Mouse (Mus musculus) embryonic facial prominence, embryonic 13.5 days (tissue): ENCODE results near the gene Zmynd8. TPM values are rescaled to one million over a fixed set of nuclear protein-coding genes. Genes with fewer than 3 reads are reported as not detected.

Experiments used
- ATAC-seq: fragments of 200-750 bp; cut with Nextera tagmentation; 2 replicates; pipeline ENCODE4 v1.8.0; 2017; ENCODE audit warnings: low read depth; ENCODE audit not compliant: insufficient number of reproducible peaks, insufficient read depth, low FRiP score, low TSS enrichment
- H3K27ac ChIP-seq: fragments of 300-500 bp; sonication (generic); 2 replicates; pipeline ENCODE4 v1.5.1; 2015; ENCODE audit warnings: moderate library complexity, mild to moderate bottlenecking, inconsistent platforms
- H3K27me3 ChIP-seq: fragments of 300-500 bp; sonication (generic); 2 replicates; pipeline ENCODE4 v1.6.1; 2015; ENCODE audit warnings: mild to moderate bottlenecking, inconsistent platforms
- H3K36me3 ChIP-seq: fragments of 300-500 bp; sonication (generic); 2 replicates; pipeline ENCODE4 v1.6.1; 2015; ENCODE audit warnings: mild to moderate bottlenecking, inconsistent platforms
- H3K4me1 ChIP-seq: fragments of 300-500 bp; sonication (generic); 2 replicates; pipeline ENCODE4 v1.6.1; 2015; ENCODE audit warnings: inconsistent platforms
- H3K4me2 ChIP-seq: fragments of 300-500 bp; sonication (generic); 2 replicates; pipeline ENCODE4 v1.6.1; 2015; ENCODE audit warnings: moderate library complexity, mild to moderate bottlenecking, inconsistent platforms
- H3K4me3 ChIP-seq: fragments of 300-500 bp; sonication (generic); 2 replicates; pipeline ENCODE4 v1.5.1; 2015; ENCODE audit warnings: mild to moderate bottlenecking, inconsistent platforms
- H3K9ac ChIP-seq: fragments of 300-500 bp; sonication (generic); 2 replicates; pipeline ENCODE4 v1.6.1; 2015; ENCODE audit warnings: mild to moderate bottlenecking, inconsistent platforms
- H3K9me3 ChIP-seq: fragments of 300-500 bp; sonication (generic); 2 replicates; pipeline ENCODE4 v1.6.1; 2016; ENCODE audit warnings: inconsistent platforms
- WGBS: fragments of 180-500 bp; shearing (Covaris S2); methylation state at CpG from one replicate; pipeline ENCODE4 v1.1.7; 2015; ENCODE audit warnings: mixed read lengths; 5-methylcytosine and 5-hydroxymethylcytosine counted together
- polyA plus RNA-seq: library from polyadenylated mRNA; unstranded; fragments of >200 nt; fragmentation: Nextera tagmentation; extraction: Ambion mirVana; gene quantifications from 2 replicates; pipeline ENCODE4 v1.2.1, GENCODE M21; 2015

The Zmynd8 gene
- polyA plus RNA-seq, 1 experiment from 2014 or later, result 61.4 TPM

DNA sequence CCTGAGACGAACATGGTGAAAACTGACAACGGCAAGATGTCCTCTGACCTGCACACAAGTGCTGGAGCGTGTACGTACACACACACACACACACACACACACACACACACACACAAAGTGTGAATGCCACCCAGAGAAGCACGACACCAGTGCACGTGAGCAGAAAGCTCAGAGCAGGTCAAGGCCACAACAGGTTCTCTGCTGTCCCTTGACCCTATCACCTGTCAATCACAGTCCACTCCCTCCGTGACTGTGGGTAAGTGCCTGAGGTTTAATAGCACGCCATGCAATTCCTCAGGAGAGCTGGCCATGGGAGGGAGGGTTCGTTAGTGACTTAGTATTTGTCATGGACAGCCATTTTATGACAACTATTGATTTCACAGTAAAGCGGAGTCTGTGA is 74.0 kb downstream of the Zmynd8 start:
- no peak for ATAC-seq
- Histone ChIP-seq H3K4me1 (peaks cover 18% of the 10 kb centered on the region), H3K4me3 (no peak overlapping the region), H3K9ac (no peak overlapping the region), H3K36me3 (peaks cover 86% of the 10 kb centered on the region), H3K4me2 (no peak overlapping the region), H3K9me3 (no peaks in the 10 kb centered on the region), H3K27ac (no peak overlapping the region), H3K27me3 (no peaks in the 10 kb centered on the region)
- 85% methylated on average over 10 of the region's 10 CpGs for WGBS

DNA sequence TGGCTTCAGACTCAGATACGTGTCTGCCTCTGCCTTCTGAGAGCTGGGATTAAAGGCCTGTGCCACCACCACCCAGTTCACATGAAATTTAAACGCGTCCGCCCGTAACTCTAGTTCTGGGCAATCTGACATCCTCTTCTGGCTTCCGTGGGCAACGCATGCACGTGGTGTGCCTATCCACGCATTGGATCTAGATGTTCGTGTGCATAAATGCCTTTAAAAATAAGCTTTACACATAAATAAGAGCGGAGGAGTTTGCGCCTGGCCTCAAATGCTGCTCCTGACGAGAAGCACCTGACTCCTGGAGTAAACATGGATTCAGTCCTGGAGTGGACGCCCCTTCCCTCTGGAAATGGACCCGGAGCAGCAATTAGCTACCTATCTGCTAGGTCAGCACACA is 76.3 kb downstream of the Zmynd8 start:
- Histone ChIP-seq H3K4me1 (peaks cover 5% of the 10 kb centered on the region; the same call in 1 of the 2 replicates), H3K36me3 (peaks cover 90% of the 10 kb centered on the region), H3K27ac (no peak overlapping the region), H3K4me2 (no peak overlapping the region), H3K27me3 (no peaks in the 10 kb centered on the region), H3K9me3 (no peaks in the 10 kb centered on the region), H3K4me3 (no peak overlapping the region), H3K9ac (no peak overlapping the region)
- 93% methylated on average over 15 of the region's 15 CpGs for WGBS
- no peak for ATAC-seq

- no peak overlapping the region for H3K27ac ChIP-seq
- H3K36me3 ChIP-seq, result peaks cover 90% of the 10 kb centered on the region
- H3K9me3 ChIP-seq, result no peaks in the 10 kb centered on the region
- peaks cover 4% of the 10 kb centered on the region; the same call in 1 of the 2 replicates for H3K4me1 ChIP-seq
- WGBS, result 88% methylated on average over 12 of the region's 12 CpGs
- no peak for ATAC-seq
- no peaks in the 10 kb centered on the region for H3K27me3 ChIP-seq
- H3K4me3 ChIP-seq, result no peak overlapping the region
- H3K9ac ChIP-seq, result no peak overlapping the region
- no peak overlapping the region for H3K4me2 ChIP-seq
Observed at GRCm38 (mm10) chr2:165821671-165822070, 77.1 kb downstream of the Zmynd8 start.

- Histone ChIP-seq H3K4me1 (no peaks in the 10 kb centered on the region), H3K9ac (no peak overlapping the region), H3K27ac (peak overlapping the region; percentile 73), H3K9me3 (no peaks in the 10 kb centered on the region), H3K4me3 (no peak overlapping the region), H3K4me2 (no peak overlapping the region), H3K36me3 (peaks cover 91% of the 10 kb centered on the region), H3K27me3 (no peaks in the 10 kb centered on the region)
- no peak for ATAC-seq
- 78% methylated on average over 15 of the region's 15 CpGs for WGBS
Observed at GRCm38 (mm10) chr2:165820504-165821095, 78.2 kb downstream of the Zmynd8 start.

- Histone ChIP-seq H3K27me3 (no peaks in the 10 kb centered on the region), H3K27ac (peak overlapping the region; percentile 73)
- 0 out of 2 replicates have a peak, but pooled peaks have one; percentile 21 for ATAC-seq
Observed at GRCm38 (mm10) chr2:165820073-165820472, 78.7 kb downstream of the Zmynd8 start.

GRCm38 (mm10) chr2:165818985-165819948 is 79.5 kb downstream of the Zmynd8 start:
- Histone ChIP-seq H3K9me3 (no peaks in the 10 kb centered on the region), H3K4me3 (no peak overlapping the region), H3K27ac (peak overlapping the region; percentile 73), H3K27me3 (no peaks in the 10 kb centered on the region), H3K4me1 (no peaks in the 10 kb centered on the region), H3K9ac (no peak overlapping the region), H3K4me2 (no peak overlapping the region), H3K36me3 (peaks cover 91% of the 10 kb centered on the region)
- no peak for ATAC-seq
- 73% methylated on average over 10 of the region's 10 CpGs for WGBS

More at GRCm38 (mm10) chr2:165820073-165820472, 78.7 kb downstream of the Zmynd8 start:
- Histone ChIP-seq H3K4me2 (no peak overlapping the region), H3K4me1 (no peaks in the 10 kb centered on the region), H3K4me3 (no peak overlapping the region), H3K36me3 (peaks cover 91% of the 10 kb centered on the region), H3K9ac (no peak overlapping the region), H3K9me3 (no peaks in the 10 kb centered on the region)
- 74% methylated on average over 3 of the region's 3 CpGs for WGBS

DNA sequence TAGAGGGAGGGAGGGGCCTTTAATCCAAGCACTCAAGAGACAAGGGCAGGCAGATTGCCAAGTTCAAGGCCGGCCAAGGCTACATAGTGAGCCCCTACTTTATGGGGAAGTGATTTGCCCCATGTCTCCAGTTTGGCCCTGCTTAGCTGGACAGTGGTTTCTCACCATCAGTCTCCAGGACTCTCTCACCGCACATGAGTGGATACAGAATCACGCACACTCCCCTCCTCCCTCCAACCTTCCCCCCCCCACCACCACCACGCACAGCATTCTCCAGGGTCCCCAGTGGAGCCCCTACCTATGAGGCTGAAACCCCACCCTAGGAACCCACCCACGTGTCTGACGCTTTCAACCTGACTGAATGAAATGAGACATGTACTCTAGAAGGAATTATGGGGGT is 80.2 kb downstream of the Zmynd8 start:
- peaks cover 91% of the 10 kb centered on the region for H3K36me3 ChIP-seq
- no peaks in the 10 kb centered on the region for H3K9me3 ChIP-seq
- no peaks in the 10 kb centered on the region for H3K4me1 ChIP-seq
- no peak overlapping the region for H3K4me3 ChIP-seq
- H3K27ac ChIP-seq, result no peak overlapping the region
- ATAC-seq, result no peak
- no peak overlapping the region for H3K4me2 ChIP-seq
- no peaks in the 10 kb centered on the region for H3K27me3 ChIP-seq
- H3K9ac ChIP-seq, result no peak overlapping the region
- WGBS, result 90% methylated on average over 6 of the region's 6 CpGs

GRCm38 (mm10) chr2:165817437-165817836 is 81.4 kb downstream of the Zmynd8 start:
- Histone ChIP-seq H3K9ac (no peak overlapping the region), H3K4me2 (no peak overlapping the region), H3K27ac (no peak overlapping the region), H3K4me1 (no peaks in the 10 kb centered on the region), H3K36me3 (peaks cover 89% of the 10 kb centered on the region), H3K27me3 (no peaks in the 10 kb centered on the region), H3K4me3 (no peak overlapping the region), H3K9me3 (no peaks in the 10 kb centered on the region)
- ATAC-seq, result no peak
- WGBS, result 96% methylated on average over 10 of the region's 10 CpGs

- Histone ChIP-seq H3K4me2 (no peak overlapping the region), H3K27ac (no peak overlapping the region), H3K36me3 (peaks cover 89% of the 10 kb centered on the region), H3K4me1 (no peaks in the 10 kb centered on the region), H3K27me3 (no peaks in the 10 kb centered on the region), H3K9ac (no peak overlapping the region), H3K9me3 (no peaks in the 10 kb centered on the region), H3K4me3 (no peak overlapping the region)
- WGBS, result 84% methylated on average over 28 of the region's 28 CpGs
- no peak for ATAC-seq
Observed at GRCm38 (mm10) chr2:165815103-165815880, 83.5 kb downstream of the Zmynd8 start.

DNA sequence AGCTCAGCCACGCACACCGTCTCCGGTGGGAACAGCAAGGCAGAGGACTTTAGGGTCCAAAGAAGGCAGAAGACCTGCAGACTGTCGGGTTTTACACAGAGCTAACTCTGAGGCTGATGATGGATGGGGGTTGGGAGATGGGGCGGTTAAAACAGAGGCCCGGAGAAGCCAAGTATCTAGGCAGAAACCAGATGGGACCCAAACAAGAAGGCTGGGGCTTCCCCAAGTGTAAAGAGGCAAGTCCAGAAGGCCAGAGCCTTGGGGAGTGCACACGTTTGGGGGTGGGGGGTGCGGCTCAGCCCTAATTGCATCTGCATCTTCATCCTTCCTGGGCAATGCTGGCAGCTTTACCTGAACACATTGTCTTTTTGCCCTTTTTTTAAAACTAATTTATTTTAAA is 85.9 kb downstream of the Zmynd8 start:
- no peak overlapping the region for H3K9ac ChIP-seq
- H3K36me3 ChIP-seq, result peaks cover 97% of the 10 kb centered on the region
- no peak overlapping the region for H3K27ac ChIP-seq
- H3K4me1 ChIP-seq, result no peaks in the 10 kb centered on the region
- no peak overlapping the region for H3K4me3 ChIP-seq
- H3K9me3 ChIP-seq, result no peaks in the 10 kb centered on the region
- WGBS, result 79% methylated on average over 8 of the region's 8 CpGs
- H3K27me3 ChIP-seq, result no peaks in the 10 kb centered on the region
- ATAC-seq, result no peak
- H3K4me2 ChIP-seq, result no peak overlapping the region

DNA sequence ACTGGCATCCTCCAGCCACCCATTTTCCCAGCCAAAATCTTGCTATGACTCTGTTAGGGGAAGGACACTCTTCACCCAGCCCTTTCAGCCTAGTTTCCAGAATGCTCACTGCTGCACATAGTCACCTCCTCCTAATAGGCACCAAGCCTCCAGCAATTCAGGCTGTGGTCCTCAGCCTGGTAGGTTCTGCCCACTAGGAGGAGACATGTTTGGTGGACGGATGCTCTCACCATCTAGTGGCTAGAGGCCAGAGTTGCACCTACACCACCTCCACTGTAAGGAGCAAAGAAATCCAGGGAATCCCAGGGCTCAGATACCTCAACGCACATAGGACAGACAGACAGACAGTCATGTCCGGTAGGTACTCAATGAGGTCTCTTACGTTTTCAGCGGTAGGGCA is 87.3 kb downstream of the Zmynd8 start:
- ATAC-seq, result no peak
- Histone ChIP-seq H3K9ac (no peak overlapping the region), H3K27ac (no peak overlapping the region), H3K4me3 (no peak overlapping the region), H3K4me1 (no peaks in the 10 kb centered on the region), H3K36me3 (peaks cover 97% of the 10 kb centered on the region), H3K4me2 (no peak overlapping the region), H3K27me3 (no peaks in the 10 kb centered on the region), H3K9me3 (no peaks in the 10 kb centered on the region)
- 58% methylated on average over 5 of the region's 5 CpGs for WGBS
